Mouse (Mus musculus) spleen, embryonic (tissue): ENCODE results near the gene Cenpl.

ENCODE experiments used
- CTCF ChIA-PET: fragments of 350-600 bp; sonication (Branson Sonifier 250); formaldehyde crosslinking; loops from one replicate; lab custom pipeline; 2022; lab: Charles Lee

The Cenpl gene

DNA sequence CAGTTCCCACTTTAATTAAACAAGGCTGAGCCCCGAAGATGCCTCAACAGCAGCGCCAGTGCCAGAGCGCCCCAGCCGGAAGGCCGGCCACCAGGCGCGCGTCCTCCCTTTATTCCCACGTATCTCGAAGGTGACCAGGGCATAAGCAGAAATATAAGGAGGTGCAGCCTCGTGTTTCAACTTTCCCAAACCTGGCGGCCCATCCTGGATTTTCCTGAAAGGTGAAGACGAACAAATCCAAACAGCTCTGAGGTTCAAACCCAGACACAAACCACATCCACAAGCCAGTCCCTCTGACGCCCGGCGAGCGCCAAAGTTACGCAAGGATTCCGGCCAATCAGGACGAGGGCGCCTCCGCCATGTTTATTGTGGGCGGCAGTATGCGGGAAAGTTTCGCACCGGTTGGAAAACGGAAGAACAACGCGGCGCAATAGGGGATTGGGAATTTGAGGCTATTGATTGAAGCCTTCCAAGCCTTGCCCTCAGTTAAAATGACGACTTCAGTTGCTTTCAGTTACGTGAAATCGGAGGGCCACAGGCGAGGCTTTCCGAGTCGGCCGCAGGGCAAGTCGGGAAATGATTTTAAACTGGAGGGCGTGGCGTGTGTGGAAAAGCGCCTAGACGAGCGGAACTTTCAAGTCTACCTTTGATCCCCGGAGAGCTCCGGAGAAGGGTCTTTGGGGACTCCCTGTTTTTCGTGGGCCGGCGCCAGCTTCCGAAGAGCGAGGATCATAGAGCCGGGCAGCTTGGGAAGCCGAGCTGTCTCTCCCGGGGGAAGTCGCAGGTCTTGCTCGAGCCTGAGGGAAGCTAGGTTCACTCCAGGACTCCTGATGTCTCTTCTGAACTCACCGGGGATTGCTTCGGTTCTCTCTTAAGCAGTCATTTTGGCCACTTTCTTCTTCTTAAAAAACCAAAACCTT lies at the start of gene Cenpl, which contains the start of gene Dars2:
Cenpl (plus strand) TSS at position 362 of the 920 bp plus-strand sequence.
Dars2 (minus strand) TSS at position 307 of the 920 bp plus-strand sequence.
- CTCF ChIA-PET, result no interaction called here

DNA sequence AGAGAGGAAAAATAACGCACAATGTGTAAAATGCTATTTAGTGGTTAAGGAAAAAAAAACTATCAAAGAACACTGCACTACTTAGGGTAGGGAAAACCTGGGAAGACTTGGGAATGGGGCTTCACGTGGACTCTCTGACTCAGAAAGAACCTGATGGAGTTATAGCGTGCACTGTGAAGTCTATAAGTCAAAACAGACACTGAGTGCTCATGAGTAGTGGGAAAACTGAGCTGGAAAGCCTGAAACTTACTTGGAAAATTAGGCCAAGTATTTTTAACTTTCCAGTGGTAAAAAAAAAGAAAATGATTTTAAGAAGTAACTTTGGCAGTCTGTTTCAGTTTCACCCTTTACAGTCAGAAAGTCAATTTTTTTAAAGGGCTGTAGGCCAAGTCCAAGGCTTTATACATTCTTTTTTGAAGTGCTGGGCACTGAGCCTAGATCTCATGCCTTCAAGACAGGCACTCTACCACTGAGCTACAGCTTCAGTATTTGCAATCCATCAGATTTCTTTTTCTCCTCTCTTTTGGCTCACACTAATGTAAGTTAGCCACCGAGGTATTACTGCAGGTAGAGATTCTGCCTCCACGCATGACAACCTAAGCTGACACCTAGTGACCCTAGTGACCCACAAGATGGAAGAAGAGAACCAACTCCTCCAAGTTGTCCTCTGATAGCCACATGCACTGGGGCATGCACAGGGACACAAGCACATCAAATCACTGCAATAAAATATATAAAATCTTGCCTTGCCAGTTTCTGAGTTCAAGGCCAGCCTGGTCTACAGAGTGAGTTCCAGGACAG lies 44.9 kb upstream of the Cenpl start:
- CTCF ChIA-PET, result interaction anchor here (0.7 kb wide), 1 partner anchor 107 kb away, joined by 3 read pairs; no protein-coding TSS in a partner anchor

DNA sequence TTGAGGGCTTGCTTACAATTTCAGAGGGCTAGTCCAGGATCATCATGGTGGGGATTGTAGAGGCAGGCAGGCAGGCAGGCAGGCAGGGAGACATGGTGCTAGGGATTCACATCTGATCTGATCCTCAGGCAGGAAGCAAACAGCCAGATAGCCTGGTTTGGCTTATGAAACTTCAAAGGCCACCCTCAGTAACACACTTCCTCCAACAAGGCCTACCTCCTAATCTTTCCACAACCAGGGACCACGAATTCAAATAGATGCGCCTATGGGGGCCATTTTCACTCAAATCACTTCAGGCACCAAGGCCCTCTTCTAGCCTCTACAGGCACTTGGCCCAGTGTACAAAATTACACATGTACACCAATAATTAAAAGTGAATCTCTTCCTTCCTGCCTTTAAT lies 43.3 kb upstream of the Cenpl start:
- CTCF ChIA-PET, result no interaction called here

DNA sequence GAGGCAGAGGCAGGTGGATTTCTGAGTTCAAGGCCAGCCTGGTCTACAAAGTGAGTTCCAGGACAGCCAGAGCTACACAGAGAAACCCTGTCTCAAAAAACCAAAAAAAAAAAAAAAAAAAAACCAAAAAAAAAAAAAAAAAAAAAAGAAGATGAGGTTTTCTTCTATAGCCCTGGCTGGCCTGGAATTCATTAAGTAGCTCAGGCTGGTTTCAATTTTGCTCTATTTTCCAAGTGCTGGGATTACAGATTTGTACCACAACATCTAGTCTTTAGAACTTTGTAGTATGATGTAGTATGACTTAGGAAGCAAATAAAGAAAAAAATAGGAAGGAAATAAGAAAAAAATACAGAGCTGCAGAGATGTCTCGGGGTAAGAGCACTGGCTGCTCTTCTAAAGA lies 42.1 kb upstream of the Cenpl start:
- CTCF ChIA-PET, result interaction anchor here (0.7 kb wide), 1 partner anchor 10 kb away, joined by 5 read pairs; no protein-coding TSS in a partner anchor

DNA sequence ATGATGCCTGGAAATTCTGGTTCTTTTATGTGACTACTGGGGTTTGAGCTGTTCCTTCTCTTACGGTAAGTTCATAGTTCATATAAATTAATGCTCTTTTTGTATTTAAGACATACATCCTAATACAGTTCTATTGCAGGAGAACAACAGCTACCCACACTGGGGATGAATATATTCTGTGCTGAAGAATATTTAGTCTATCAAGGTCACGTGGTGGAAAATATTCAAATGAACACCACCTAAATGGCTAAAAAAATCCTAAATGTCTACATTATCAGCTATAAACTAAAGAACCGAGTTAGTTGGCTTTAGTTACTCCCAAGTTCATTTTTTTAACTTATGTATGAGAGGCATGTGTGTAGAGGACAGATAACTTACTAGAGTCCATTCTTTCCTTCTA lies 40.5 kb upstream of the Cenpl start:
- CTCF ChIA-PET, result interaction anchor here (0.6 kb wide), 1 partner anchor 1687 kb away, joined by 3 read pairs; no protein-coding TSS in a partner anchor

DNA sequence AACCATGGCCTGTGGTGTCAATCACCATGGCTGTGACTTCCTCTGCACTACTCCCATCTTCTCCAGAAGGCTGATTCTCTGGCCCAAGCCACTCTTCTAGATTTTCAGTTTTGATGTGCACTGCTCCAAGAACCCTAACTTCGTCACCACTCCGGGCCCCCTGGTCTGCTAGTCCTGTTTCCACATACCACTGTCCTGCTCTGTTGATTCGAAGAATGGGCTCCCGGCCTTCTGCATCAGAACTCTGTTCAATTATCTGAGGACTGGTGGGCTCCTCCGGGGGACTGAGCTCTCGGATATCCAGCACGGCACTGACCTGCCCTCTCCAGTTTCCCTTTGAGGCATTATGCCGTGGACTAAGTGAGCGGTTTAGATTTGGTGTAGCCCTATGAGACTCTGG lies 38.6 kb upstream of the Cenpl start:
- CTCF ChIA-PET, result interaction anchor here (0.5 kb wide), 1 partner anchor 9 kb away, joined by 3 read pairs; no protein-coding TSS in a partner anchor

DNA sequence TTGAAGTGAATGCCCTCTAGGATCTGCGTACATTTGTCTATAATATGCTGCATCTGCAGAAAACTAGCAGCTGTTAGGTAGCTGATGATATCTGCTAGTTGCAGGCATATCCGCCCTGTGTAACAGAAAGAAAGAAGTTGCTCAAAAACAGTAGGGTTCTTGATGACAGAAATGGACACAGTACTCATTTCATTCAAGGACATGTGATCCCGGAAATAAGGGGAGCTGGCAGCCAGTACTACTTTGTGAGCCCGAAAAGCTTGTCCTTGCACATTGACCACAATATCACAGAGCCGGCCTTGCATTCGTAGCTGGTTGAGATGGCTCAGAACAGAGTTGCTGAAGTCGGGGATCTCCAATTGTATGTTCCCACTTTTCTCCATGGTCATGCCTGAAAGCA lies 38.2 kb upstream of the Cenpl start:
- CTCF ChIA-PET, result interaction anchor here (0.6 kb wide), 1 partner anchor 9 kb away, joined by 5 read pairs; no protein-coding TSS in a partner anchor

DNA sequence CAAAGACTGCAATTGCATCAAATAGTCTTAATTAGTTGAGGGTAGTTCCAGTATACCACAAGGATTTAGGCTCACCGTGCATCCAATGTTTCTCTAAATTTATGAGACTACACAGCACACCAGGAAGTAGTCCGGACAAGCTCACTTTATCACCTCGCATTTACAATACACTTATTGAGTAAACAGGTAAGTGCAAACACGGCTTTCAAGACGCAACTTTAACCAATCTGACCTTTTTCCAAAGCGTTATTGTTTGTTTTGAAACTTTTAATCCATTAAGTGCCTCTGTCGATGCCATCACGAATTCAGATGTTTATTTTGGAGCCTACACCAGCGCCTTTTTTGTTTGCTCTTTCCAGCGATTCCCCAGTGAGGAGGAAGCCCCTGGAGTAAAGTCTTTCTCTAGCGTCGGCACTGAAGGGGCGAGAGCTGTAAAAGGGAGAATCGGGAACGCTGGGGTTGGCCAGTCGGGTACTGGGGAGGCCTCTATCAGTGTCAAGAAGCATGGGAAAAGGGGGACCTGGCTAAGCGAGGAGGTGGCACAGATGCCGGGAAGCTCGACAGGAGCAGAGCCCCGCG lies 36.6 kb upstream of the Cenpl start:
- CTCF ChIA-PET, result no interaction called here

DNA sequence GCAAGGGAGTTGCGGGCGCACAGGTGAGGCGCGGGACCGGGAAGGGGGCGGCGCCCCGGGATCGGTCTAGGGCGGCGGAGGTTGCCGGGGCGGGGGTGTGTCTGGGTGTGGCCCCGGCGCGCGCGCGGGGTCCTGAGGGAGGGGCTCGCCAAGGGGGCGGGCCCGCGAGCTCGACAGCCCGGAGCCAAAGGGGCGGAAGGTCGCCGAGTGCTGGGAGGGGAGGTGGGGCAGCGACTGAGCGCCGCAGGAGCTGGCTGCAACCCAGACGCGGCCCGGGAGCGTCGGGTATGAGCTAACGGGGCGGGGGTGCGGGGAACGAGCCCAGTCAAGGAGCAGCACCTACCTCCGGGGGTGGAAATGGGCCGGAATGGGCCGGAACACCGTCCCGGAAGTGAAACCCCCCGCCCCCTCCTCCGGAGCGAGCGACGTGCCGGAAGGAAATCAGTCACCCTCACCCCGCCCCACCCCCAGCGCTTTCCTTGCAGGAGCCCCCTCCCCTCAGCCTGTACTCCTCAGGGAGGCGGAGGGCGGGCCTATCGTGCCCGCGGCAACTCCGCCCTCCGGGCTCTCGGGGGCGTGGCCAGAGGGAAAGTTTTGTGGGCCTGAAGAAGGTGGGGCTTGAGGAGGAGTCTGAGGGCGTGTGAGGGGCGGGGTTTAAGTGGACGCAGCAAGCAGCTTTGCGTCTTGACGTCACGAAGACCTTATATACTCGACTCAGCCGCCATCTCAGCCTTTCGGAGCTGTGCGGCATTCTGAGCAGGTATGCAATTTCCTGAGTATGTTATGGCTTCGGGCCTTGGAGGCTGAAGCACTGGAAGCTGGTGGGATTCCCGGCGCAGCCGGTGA lies 35.9 kb upstream of the Cenpl start, which contains the start of gene Zbtb37:
Zbtb37 (minus strand) TSS at position 415 of the 846 bp plus-strand sequence.
- CTCF ChIA-PET, result no interaction called here

DNA sequence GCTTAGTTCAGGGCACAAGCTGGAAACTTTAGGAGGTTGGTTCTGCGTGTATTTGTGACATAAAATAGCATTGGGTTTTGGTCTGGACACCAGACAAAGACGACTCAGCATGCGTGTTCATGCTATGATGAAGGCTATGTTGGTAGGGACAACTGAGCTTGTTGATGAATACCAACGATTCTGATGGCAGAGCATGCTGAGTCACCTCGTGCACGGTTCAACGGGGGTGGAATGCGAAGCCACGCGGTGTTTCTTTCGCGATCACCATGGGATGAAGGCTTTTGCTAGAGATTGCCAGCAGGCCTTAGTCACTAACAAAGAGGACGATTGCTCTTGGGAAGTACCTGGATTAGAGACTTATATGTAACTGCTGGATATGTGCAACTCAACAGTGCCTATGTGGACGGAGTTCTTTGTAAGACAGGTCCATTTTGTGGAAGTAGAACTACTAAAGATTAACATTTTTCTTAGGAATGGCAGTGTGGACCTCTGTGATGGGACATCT lies 35.2 kb upstream of the Cenpl start:
- CTCF ChIA-PET, result no interaction called here

DNA sequence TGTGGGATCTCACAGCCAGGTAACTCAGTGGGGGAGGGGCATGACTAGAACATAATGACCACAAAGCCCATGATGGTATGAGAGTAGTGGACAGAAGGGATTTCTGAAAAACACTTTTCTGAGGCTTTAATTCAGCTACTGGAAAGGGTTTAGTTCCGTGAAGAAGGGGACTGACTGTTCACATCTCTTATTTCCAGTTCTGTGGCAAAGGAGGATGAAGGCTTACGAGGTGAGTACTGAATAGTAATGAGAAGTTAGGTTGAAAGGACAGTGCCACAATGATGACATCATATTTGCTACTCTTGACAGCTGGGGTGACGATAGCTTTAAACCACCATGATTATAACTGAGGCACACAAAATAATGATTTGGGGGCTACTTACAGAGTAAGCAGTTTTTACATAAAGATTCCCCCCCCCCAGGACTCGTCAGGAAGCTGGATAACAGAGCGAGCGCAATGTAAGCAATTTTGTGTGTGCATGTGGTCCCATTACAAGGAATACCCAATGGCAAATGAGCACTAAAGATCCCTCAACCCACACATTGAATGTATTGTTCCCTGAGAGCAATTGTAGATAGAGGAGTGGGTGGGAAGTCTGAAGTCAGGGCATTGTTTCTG lies 34.6 kb upstream of the Cenpl start:
- CTCF ChIA-PET, result no interaction called here

DNA sequence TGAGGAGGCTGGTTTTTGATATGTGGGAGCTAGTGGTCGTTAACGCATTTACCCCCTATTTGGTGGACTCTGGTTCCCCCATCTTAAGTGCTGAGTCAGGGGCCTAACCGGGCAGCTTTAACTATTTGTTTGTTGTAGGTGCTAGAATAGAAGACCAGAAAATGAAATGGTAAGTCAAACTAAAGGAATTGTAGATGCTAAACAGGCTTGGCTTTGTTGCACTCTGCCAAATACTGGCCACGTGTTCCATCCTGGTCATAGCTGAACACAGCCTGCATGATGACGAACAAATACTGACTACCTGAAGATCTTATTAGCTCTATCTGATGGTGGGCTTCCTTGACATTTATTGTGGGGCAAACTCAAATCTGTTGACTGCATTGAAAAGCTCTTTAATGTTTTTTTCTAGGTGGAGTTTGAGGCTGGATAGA lies 34.1 kb upstream of the Cenpl start:
- CTCF ChIA-PET, result no interaction called here

DNA sequence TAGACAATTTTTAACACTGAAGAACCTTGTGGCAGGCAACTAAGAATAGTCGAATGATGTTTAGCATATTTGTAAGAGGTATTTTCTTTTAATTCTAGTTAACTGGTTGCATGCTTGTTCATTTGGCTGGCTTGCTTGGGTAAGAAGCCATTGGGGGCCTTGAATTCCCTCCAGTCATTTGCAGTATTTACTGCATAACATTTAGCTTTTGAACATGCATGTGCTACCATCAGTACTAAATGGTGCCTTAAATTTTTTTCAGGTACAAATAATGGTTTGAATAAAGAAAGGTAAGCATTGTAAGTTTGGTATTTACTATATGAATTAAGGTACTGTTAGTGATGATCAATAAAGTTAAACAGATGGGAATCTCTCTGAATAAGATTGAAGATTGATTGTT lies 33.5 kb upstream of the Cenpl start:
- CTCF ChIA-PET, result no interaction called here

DNA sequence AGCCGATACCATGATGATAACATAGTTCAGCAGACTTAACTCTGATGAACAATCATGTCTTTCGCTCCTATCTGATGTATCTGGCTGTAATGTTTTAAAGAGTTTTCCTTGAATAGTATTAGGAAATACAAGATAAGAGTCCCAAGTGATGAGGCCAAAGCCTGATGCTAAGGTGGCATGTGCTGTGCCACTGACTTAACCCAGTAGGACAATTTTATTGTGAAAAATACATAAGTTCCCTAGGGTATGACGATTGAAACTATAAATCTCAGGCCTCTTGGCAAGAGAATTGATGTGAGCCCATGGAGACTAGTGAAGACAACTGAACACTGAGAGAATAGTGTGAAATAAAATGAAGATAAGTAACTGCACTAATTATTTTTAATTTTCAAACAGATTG lies 32.9 kb upstream of the Cenpl start:
- CTCF ChIA-PET, result no interaction called here

DNA sequence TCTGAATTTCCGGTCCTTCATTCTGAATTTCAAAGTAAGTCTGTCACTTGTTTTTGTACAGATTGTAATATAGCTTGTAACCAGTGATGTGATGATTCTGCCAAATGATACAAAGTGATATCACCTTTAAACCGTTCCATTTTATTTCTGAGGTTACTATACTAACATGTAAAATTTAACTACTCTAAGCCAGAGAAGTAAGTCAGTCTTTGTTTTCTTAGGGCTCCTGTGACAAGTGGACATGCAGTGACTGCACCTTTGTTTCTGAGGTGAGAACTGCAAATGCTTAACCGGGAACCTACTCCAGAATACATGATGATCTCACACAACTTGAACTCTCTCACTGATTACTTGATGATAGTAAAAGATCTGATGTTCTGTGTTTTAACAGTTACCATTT lies 32.5 kb upstream of the Cenpl start:
- CTCF ChIA-PET, result no interaction called here

DNA sequence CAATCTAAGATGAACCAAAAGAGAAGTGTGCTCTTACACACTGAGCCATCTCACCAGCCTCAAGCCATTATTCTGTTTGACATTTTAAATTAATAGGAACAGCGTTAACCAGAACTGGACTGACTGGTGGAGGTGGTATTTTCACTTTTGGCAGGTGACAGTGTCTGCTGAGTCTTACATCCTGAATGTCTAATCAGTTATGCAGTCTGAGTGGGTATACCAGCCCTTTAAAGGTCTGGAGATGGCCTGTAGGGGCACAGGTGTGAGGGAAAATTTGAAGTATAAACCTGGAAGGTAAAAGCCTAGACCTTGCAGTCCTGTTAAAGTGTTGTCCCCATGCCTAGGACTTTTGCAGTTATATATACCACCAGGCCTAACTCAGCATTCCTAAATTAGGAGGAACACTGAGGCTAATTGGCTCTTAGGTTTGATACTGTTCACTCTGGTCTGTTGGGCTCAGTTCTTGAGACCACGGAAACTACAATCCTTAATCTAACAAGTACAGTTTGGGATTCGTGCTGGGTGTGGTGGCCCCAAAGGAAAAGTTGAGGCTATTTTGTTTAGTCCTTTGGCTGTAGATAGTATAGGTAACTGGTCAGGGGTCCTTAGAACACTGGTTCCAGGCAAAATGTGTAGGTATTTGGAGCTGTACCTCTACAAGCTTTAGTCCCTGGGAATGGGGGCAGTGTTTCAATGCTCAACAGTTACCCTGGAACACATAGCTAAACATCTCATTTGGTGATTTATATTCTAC lies 31.4 kb upstream of the Cenpl start:
- CTCF ChIA-PET, result no interaction called here

DNA sequence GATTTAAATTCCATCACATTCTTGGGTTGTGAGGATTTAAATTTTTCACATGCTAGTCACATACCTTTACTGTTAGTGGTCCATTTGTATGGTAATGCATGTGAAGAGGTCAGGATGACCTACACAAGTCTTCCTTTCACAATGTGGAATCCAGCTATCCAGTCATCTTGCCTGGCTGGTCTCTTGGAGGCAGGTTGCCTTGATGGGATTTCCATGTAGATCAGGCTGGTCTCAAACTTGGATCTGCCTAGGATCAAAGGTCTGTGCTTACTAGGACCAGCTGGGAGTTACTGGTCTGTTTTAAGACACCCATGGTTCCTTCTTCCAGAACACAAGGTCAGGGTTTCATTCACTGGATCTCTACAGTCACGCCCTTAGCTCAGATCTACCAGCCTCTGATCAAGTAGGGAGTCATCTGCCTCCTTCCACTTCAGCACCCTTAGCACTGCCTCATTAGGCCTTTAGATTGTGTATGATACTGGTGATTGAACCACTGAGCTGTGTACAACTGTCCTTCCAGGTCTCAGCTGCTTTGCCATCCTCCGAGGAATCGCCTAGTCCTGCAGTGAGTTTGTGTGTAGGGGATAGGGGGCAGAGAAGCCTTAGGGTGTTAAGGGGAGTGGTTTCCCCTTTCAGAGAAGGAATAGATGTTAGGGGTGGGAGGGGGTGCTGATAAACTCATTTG lies 30.6 kb upstream of the Cenpl start:
- CTCF ChIA-PET, result no interaction called here

DNA sequence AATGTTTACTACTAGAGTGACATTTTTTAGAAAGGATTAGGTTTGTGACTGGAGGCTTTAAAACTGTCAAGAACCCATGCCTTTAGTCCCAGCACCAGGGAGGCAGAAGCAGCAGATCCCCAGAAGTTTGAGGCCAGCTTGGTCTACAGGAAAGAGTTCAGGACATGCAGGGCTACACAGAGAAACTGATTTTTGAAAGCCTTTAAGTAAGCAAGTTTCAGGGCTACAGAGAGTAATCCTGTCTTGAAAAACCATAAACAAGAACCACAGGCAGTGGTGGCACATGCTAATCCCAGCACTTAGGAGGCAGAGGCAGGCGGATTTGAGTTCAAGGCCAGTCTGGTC lies 30.1 kb upstream of the Cenpl start:
- CTCF ChIA-PET, result interaction anchor here (0.7 kb wide), 1 partner anchor 9 kb away, joined by 3 read pairs; no protein-coding TSS in a partner anchor

DNA sequence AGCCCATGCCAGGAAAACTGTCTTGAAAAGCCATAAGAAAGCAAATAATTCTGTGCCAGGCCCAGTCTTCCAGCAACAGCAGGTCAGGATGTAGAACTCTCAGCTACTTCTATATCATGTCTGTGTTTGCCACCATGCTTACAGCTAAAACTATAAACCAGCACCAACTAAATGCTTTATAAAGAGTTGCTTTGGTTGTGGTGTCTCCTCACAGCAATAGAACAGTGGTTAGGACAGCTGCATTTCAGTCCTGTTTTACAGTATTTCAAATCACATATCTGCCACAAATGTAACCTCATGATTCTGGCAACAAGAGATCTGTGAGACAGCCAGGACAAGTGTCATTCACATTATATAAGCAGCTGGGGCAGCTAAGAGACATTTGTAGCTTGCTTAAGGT lies 29.7 kb upstream of the Cenpl start:
- CTCF ChIA-PET, result interaction anchor here (0.7 kb wide), 1 partner anchor 9 kb away, joined by 3 read pairs; no protein-coding TSS in a partner anchor
